1 mouse cellular context compared by ENCODE assay signal in the genomic region with DNA sequence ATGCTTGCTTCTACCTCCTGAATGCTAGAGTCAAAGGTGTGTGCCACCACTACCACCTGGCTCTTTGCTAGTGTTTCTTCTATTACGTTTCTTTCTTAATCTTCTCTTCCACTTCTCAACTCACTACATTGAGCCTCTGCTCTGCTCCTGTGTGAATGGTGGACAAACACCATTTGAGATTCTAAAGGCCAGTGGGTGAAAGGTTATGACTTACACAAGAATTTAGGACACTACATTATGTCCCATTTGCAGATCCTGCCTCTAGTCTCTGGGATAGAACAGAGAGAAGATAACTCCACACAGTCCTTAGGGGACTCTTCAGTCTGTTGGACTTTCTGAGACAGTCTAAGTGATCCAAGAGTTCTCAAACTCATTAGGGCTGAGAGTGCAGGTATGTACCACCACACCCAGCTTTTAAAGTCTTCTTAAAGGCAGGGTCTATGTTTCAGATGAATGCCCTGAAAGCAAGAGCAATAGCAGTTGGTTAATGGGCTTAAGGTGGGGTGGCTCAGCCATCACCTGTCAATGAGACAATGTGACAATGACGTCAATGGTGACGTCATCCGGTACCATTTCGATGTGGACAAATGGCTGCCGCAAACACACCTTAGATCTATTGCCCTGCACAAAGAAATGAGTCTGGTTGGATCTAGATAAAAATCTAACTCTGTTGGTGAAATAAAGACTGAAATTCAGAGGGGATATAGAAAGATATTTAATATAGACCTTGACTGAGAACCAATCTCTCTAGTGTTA.
TF ChIP-seq lines count a peak whose summit lies in the region.

No protein-coding gene starts in this region.

TF ChIP-seq in CH12.LX, 34 proteins besides CTCF, POLR2A, EP300 and RAD21 (continued from another document):
- TF ChIP-seq ETS1 (conservative IDR thresholded peaks at IDR 0.05; ENCODE audit: low read depth, low read length) (0 out of 2 replicates have a peak, but pooled peaks have one; percentile 26), NRF1 (IDR thresholded peaks at IDR 0.05; ENCODE audit: low read depth, low read length) (0 out of 2 replicates have a peak, but pooled peaks have one; percentile 30), POLR2AphosphoS2 (IDR thresholded peaks at IDR 0.05; ENCODE audit: low read depth, low read length) (no peak), GABPA (IDR thresholded peaks at IDR 0.05; ENCODE audit: insufficient replicate concordance, low read depth, low read length) (no peak), MXI1 (IDR thresholded peaks at IDR 0.05; ENCODE audit: low read depth, low read length) (no peak), JUN (IDR thresholded peaks at IDR 0.05; ENCODE audit: insufficient read depth, low read depth, low read length) (peak; percentile 80), TBP (conservative IDR thresholded peaks at IDR 0.05; ENCODE audit: low read depth, low read length) (0 out of 2 replicates have a peak, but pooled peaks have one; percentile 22), MAFK (IDR thresholded peaks at IDR 0.05; ENCODE audit: insufficient replicate concordance, low read length) (no peak), TCF12 (IDR thresholded peaks at IDR 0.05; ENCODE audit: low read depth, low read length) (peak; percentile 42; the same call in 1 of the 2 replicates), HCFC1 (IDR thresholded peaks at IDR 0.05; ENCODE audit: low read depth, low read length) (no peak; the same call in 1 of the 2 replicates), MYC (IDR thresholded peaks at IDR 0.05; ENCODE audit: low read depth, low read length) (0 out of 2 replicates have a peak, but pooled peaks have one; percentile 43), NELFE (IDR thresholded peaks at IDR 0.05; ENCODE audit: low read depth, low read length) (no peak), E2F4 (IDR thresholded peaks at IDR 0.05; ENCODE audit: insufficient replicate concordance, low read depth, low read length) (no peak), SIN3A (IDR thresholded peaks at IDR 0.05; ENCODE audit: low read length) (peak; percentile 24; the same call in 1 of the 2 replicates), UBTF (IDR thresholded peaks at IDR 0.05; ENCODE audit: low read depth, low read length) (no peak), KAT2A (IDR thresholded peaks at IDR 0.05; ENCODE audit: insufficient replicate concordance, low read length) (no peak), CHD1 (IDR thresholded peaks at IDR 0.05; ENCODE audit: low read depth, low read length) (no peak; the same call in 1 of the 2 replicates), CHD2 (IDR thresholded peaks at IDR 0.05; ENCODE audit: low read length) (no peak), MAX (IDR thresholded peaks at IDR 0.05; ENCODE audit: low read length) (0 out of 2 replicates have a peak, but pooled peaks have one; percentile 29), ZNF384 (IDR thresholded peaks at IDR 0.05; ENCODE audit: low read depth, low read length) (no peak), JUND (conservative IDR thresholded peaks at IDR 0.05; ENCODE audit: low read depth, low read length) (peak; percentile 84), ELF1 (IDR thresholded peaks at IDR 0.05; ENCODE audit: low read depth, low read length) (0 out of 2 replicates have a peak, but pooled peaks have one; percentile 7), IRF4 (IDR thresholded peaks at IDR 0.05; ENCODE audit: low read depth, low read length) (0 out of 2 replicates have a peak, but pooled peaks have one; percentile 45)
